Mouse (Mus musculus) erythroblast, adult 5-6 weeks (primary cell): ENCODE results near the gene Hk1. TPM values are rescaled to one million over a fixed set of nuclear protein-coding genes. Genes with fewer than 3 reads are reported as not detected.

ENCODE experiments used
- ATAC-seq: replicated peaks from 2 replicates; pipeline ENCODE4 v1.8.0; 2016; ENCODE audit warnings: moderate number of reproducible peaks, mild to moderate bottlenecking, moderate TSS enrichment, inconsistent platforms; ENCODE audit not compliant: poor library complexity, low FRiP score, severe bottlenecking
- total RNA-seq, 2 experiments: library from RNA; stranded (forward) in 1 of 2; stranded (reverse) in 1 of 2; fragments of 150-400 nt in 1 of 2; fragments of 200-764, 138-1000 nt in 1 of 2; gene quantifications; 2 replicates each; pipeline versions ENCODE4 v1.2.3 to v1.2.4; 2015 to 2017; ENCODE audit warnings: low replicate concordance in 2 of 2

Hk1 gene
- total RNA-seq, 2 experiments from 2014 or later, result 35.5 to 105 TPM

GRCm38 (mm10) chr10:62282782-62283181, 96.9 kb downstream of the Hk1 start:
- ATAC-seq, result 0 out of 2 replicates have a peak, but pooled peaks have one; percentile 23

- no peak for ATAC-seq
These were observed 100.0 kb downstream of the Hk1 start for GRCm38 (mm10) chr10:62279671-62280070.

GRCm38 (mm10) chr10:62279066-62279465, 100.6 kb downstream of the Hk1 start:
- ATAC-seq, result no peak

- no peak for ATAC-seq
These were observed 102.0 kb downstream of the Hk1 start for GRCm38 (mm10) chr10:62277499-62278293.

DNA sequence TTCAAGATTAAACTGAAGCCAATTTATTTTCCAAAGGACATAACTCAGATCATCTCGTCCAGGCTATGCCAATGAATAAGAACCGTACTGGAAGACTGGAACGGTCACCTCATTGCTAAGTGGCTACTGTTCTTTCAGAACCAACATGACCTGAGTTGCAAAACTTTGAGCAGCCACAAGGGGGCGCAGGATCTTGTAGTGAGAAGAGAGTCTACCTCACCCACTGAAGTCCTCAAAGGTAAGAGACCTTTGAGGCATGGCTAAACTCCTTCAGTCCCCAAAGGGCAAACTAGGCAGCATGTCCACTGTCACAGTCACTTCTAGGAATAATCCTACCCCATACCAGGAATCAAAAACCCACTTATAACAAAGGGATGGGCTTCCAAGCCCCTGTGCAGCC, 104.5 kb downstream of the Hk1 start:
- ATAC-seq, result peak; percentile 73

DNA sequence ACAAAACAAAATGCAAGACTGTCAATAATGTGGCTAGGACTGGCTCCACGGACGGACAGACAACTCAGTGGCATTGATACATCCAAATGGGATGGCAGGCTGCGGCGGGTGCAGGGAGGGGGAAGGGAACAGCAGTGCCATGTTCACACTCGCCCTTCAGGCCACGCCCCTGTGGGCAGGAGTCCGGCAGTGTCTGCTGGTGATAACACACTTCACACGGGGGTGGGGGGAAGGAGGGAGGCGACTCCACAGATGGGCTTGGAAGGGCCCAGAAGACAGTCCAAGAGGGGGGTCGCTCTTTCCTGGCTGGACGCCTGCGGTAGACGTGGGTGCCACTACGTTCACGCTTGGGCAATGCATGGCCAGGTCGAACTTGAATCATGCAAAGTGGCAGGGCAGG, 110.4 kb downstream of the Hk1 start:
- 0 out of 2 replicates have a peak, but pooled peaks have one; percentile 33 for ATAC-seq

DNA sequence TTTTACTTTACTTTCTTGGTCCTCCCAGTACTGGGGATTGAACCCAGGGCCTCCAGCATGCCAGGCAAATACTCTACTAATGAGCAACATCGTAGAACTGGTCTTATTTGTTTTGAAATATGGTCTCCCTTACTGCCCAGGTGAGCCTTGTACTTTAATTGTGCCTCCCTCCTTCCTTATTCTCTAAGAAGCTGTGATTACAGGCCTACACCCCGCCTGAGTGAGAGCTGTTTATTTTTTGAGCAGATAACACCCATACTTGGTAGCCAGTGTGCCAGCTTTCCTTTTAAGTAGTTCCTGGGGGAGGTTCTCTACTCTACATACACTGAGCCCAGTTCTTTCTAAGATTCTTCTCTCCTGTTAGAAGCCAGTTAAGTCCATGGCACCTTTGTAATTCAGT, 115.4 kb downstream of the Hk1 start:
- ATAC-seq, result no peak

GRCm38 (mm10) chr10:62261115-62261886, 118.4 kb downstream of the Hk1 start:
- peak; percentile 66 for ATAC-seq

DNA sequence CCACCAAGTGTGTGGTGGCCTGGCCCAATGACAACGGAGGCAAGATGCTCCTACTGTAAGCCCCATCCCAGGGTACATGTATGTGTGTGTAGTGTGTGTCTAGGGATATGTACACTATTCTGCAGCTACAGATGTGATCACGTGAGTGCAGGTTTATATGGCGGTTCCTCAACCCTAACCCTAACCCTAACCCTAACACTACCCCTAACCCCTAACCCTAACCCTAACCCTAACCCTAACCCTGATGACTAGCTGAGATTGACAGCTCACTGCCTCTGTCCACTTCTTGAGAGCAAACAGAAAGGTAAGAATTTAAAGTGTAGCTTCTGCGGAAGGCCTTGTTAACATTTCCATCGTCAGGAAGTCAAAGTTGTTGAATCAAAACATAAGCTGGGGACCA, 121.4 kb downstream of the Hk1 start:
- no peak for ATAC-seq

DNA sequence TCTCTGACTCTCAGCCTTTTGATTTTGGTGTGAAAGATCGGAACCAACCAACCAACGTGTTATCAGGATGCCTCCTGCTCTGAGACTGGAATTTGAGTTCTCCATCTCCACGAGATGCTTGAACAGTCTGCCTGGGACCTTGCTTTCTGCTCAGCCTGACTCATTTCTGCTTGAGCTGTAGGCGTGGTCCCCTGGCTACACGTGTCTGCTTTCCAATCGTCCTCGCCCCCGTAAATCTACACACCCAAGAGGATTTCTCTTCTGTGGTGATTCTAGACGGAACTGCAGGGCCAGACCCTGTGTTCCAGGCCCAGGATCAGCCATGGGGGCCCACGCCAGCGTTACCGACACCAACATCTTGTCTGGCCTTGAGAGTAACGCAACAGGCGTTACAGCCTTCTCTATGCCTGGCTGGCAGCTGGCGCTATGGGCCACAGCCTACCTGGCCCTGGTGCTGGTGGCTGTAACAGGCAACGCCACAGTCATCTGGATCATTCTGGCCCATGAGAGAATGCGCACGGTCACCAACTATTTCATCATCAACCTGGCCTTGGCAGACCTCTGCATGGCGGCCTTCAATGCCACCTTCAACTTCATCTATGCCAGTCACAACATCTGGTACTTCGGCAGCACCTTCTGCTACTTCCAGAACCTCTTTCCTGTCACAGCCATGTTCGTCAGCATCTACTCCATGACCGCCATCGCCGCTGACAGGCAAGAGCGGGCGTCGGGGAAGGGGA, 127.0 kb downstream of the Hk1 start:
- no peak for ATAC-seq

- ATAC-seq, result no peak
These were observed 127.7 kb downstream of the Hk1 start, which contains the start of gene Tacr2 for GRCm38 (mm10) chr10:62252000-62252488. Tacr2 (plus strand) TSS chr10:62252438.

DNA sequence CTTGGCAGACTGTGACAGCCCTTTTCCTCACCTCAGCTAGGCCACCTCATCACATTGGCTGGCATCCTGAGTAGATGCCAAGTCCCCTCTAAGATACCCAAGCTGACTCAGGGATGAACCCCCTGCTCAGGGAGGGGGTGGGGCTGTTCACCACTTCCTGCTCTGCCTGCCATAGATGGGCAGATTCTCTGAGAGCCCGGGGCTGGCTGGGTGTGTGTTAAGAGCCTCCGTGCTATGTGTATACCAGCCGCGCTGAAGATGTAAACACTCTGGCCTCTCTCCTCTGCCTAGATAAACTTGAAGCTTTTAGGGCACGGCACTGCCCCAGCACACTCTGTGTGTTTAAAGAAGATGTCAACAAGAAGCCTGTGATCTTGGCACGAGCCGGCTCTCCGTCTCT, 131.9 kb downstream of the Hk1 start:
- no peak for ATAC-seq

DNA sequence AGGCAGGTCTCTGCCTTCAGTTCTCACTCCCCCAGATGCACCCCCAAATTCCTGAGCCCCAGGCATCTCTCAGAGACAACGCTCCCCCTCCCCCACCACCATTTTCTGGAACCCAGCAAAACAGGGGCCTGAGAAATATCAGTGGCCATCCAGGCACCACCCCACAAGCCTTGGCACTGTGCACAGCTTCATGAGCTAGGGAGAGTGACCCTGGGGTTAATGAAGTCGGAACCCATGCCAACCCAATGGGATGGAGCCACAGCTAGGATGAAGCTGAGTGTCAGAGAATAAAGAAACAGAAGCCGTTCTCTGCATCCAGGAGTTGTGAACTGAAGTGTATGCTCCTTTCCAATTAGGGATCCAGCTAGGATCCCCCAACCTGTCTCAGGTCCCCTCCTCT, 132.6 kb downstream of the Hk1 start:
- ATAC-seq, result no peak

DNA sequence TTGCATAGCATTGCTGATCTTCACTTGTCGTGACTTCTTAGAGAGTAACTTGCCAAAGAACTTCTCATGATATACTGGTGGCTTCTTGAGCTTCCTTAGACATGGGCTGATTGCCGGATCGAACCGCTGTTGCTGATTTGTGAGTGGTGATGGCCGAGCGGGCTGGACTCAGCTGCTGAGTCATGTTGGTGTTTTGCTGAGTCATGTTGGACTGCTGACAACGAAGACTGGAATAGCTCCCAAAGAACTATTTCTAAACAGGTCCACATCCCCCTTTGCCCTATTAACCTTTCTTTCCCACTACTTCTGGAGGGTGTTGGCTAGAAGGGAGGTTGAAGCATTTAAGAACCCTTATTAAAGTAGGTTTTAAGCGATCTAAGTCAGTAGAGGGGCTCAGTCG, 135.6 kb downstream of the Hk1 start:
- ATAC-seq, result no peak

- ATAC-seq, result no peak
These were observed 136.8 kb downstream of the Hk1 start for GRCm38 (mm10) chr10:62242896-62243295.

DNA sequence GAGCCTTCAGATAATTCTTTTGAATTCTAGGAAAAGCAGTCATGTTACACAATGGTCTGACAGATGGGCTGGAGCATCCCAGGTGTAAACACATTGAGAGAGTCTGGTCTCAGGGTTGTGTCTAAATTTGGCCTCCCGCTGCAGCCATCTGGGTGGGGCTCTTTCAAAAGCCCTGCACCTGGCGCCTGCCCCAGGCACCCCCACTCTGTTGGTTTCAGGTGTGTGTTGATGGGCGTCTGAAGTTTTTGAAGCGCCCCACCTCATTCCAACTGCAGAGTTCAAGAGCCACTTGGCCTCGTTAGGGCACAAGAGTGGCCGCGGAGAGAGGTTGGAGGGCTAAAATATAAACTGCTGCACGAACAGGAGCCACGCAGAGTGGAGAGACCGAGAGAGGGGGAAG, 137.3 kb downstream of the Hk1 start:
- no peak for ATAC-seq

- ATAC-seq, result no peak
These were observed 140.4 kb downstream of the Hk1 start for GRCm38 (mm10) chr10:62239270-62239669.

- ATAC-seq, result no peak
These were observed 141.0 kb downstream of the Hk1 start for GRCm38 (mm10) chr10:62238688-62239087.

- peak; percentile 42; the same call in 1 of the 2 replicates for ATAC-seq
These were observed 142.5 kb downstream of the Hk1 start for GRCm38 (mm10) chr10:62237205-62237604.

GRCm38 (mm10) chr10:62236165-62236564, 143.5 kb downstream of the Hk1 start:
- no peak for ATAC-seq
